Mouse (Mus musculus) embryonic fibroblast, embryonic 13.5 days (primary cell): ENCODE measurements around the gene Ppp1r21. TPM values are rescaled to one million over a fixed set of nuclear protein-coding genes. Genes with fewer than 3 reads are reported as not detected.

Experiments used
- H3K27ac ChIP-seq: 2 replicates; pipeline ENCODE4 v1.5.1; 2012; ENCODE audit warnings: low read length, control low read depth, inconsistent platforms; ENCODE audit not compliant: insufficient read depth
- H3K4me1 ChIP-seq: 2 replicates; pipeline ENCODE4 v1.6.1; 2011; ENCODE audit warnings: low read length; ENCODE audit not compliant: control insufficient read depth, insufficient read depth
- H3K4me3 ChIP-seq: 2 replicates; pipeline ENCODE4 v1.5.1; 2011; ENCODE audit warnings: mild to moderate bottlenecking, control low read depth, low read length; ENCODE audit not compliant: insufficient read depth
- CTCF ChIP-seq: IDR thresholded peaks from 2 replicates; pipeline ENCODE4 v1.5.1; 2011; ENCODE audit warnings: mild to moderate bottlenecking, control low read depth, low read length, moderate library complexity, borderline replicate concordance; ENCODE audit not compliant: insufficient read depth
- POLR2A ChIP-seq: IDR thresholded peaks from 2 replicates; pipeline ENCODE4 v1.6.1; 2011; ENCODE audit warnings: low read depth, mild to moderate bottlenecking, control low read depth, low read length, moderate library complexity
- polyA plus RNA-seq: library from polyadenylated mRNA; stranded (reverse); fragments of >200 nt; gene quantifications from 2 replicates; pipeline ENCODE4 v1.2.4, GENCODE M21; 2011; ENCODE audit warnings: low read depth; ENCODE audit not compliant: missing spikeins, insufficient read length

Gene Ppp1r21
- polyA plus RNA-seq, 1 experiment = 23.4 TPM

DNA sequence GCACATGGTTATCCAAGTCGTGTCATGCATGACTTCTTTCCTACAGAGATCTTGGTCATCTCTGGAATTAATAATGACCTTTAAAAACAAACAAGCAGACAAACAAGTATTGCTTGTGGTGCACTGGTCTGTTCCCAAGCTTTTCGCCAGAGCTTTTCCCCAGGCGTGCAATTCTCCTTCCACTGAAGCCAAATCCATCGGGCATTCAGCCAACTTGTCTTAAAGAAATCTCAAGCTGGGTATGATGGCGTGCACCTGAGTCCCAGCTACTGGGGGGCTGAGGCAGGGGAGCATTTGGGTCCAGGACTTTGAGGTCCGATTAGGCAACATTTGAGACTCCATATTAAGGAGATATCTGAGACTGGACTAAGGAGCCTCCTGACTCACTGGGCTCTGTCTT lies 60.3 kb downstream of the Ppp1r21 start:
- TF ChIP-seq POLR2A = no peak
- TF ChIP-seq CTCF = no peak
- H3K4me1 ChIP-seq = 0 out of 2 replicates have a peak, but pooled peaks cover 2% of the 10 kb centered on the region

DNA sequence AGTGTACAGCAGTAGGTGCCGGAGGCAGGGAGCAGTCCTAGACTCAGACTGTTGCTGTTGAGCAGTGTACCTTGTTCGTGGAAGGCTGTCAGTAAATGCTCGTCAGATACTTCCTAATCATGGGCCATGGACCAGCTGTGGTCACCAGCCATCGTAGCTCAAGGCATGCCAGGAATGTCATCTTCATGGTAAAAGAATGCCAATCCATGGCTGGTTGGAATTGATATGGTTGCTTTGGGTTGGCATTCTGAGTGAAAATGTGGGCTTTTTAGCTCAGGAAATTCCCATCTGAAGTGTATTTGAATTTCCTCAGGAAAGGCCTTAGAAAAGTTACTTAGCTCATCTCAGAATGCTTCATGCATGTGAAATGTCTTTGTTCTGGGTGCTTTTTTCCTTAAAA lies 65.2 kb downstream of the Ppp1r21 start:
- H3K4me1 ChIP-seq = peaks cover 9% of the 10 kb centered on the region; the same call in 1 of the 2 replicates
- H3K4me3 ChIP-seq = no peak overlapping the region
- TF ChIP-seq POLR2A (no peak), CTCF (no peak)
- no peak overlapping the region for H3K27ac ChIP-seq

More for the DNA sequence above, 60.3 kb downstream of the Ppp1r21 start:
- no peak overlapping the region for H3K4me3 ChIP-seq
- H3K27ac ChIP-seq = no peak overlapping the region

DNA sequence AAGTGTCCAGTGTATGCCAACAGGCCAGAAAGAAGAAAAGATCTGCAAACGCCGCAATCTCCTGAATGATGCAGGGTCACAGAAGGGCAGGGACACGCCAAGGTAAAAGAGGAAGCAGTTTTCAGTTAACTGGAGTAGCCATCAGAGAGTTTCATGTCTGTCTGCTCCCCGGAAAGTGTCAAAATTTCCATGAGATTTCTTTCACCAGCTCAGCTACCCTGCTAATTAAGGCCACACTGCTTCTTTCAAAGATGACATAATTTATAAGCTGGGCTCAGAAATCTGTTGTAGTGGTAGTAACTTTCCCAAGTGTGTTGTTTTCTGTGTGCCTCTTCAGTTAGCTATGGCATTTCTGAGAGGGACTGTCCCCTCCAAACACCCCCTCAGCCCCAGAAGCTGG lies 66.2 kb downstream of the Ppp1r21 start:
- Histone ChIP-seq H3K27ac (no peak overlapping the region), H3K4me3 (no peak overlapping the region), H3K4me1 (peaks cover 9% of the 10 kb centered on the region; the same call in 1 of the 2 replicates)
- TF ChIP-seq CTCF = no peak
- no peak for TF ChIP-seq POLR2A

DNA sequence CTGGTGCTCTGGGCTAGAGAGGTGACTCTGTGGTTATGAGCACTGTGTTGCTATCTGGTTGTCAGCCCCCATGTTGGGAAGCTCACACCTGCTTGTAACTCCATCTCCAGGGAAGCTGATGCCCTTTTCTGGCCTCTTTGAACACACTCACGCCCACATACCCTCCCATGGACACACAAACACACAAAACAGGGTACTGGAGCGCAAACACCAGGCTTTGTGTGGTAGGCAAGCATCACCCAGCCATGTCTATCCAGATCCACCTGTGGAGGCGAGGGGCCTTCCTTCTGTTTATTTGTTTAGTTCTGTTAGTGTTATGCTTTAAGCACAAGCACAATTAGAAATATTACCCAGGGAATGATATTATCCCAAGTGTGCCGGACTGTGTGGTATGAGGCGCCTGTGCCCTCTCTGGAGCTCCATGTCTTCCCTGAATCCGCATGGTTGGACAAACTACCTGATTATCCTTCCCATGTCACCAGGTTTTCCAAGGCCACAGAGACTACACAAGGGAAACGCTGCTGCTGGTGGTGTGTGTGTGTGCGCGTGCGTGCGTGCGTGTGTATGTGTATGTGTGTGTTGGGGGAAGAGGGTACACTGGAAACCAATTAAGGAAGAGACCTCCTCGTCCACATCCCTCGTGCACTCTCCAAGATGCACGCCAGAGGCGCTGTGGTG lies 66.8 kb downstream of the Ppp1r21 start:
- TF ChIP-seq POLR2A (no peak), CTCF (0 out of 2 replicates have a peak, but pooled peaks have one; percentile 85)
- H3K4me3 ChIP-seq = peak overlapping the region; percentile 47
- H3K27ac ChIP-seq = peak overlapping the region; percentile 90; the same call in 1 of the 2 replicates
- H3K4me1 ChIP-seq = peaks cover 9% of the 10 kb centered on the region; the same call in 1 of the 2 replicates

DNA sequence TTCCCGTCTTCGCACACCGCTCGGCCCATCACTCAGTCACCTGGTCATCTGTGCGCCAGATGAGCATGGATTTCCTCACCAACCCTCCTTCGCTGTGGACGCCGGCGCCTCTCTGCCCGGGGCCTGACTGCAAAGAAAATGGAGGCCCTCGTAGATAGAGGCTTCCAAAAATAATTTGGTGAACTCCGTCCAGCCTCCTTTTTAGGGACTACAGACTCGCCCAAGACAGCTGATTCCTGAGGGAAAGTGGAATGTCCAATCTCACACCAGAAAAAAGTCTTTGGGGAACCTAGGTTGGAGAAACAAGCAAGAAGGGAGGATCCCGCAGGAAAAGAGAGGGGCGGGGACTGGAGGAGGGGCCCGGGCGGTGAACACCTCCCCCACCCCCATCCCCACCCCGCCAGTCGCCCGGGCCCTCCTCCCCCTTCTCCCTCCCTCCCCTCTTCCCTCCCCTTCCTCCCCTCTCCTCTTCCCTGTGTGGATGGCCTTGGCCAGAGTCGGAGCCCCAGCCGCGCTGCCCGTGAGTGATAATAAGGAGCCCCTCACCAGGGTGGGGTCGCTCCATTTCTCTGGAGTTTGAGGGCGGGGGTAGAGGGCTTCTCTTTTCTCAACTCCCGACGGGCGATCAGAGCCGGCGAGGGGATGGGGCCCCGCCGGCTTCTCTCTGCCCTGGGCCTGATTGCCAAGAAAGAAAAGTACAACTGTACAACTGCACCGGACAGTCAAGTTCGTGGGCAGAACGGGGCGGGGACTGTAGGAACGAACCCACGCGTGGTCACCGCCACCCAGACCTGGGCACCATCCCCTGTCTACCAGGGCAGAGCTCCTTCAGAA lies 67.5 kb downstream of the Ppp1r21 start, which contains the start of gene Ston1:
TSS of gene Ston1 (plus strand) at position 463 of the 834 bp plus-strand sequence.
- H3K4me1 ChIP-seq = peaks cover 9% of the 10 kb centered on the region; the same call in 1 of the 2 replicates
- peak within 1 kb of the TSS; percentile 89 for H3K4me3 ChIP-seq
- TF ChIP-seq CTCF (no peak; the same call in 1 of the 2 replicates), POLR2A (peak; percentile 72)

DNA sequence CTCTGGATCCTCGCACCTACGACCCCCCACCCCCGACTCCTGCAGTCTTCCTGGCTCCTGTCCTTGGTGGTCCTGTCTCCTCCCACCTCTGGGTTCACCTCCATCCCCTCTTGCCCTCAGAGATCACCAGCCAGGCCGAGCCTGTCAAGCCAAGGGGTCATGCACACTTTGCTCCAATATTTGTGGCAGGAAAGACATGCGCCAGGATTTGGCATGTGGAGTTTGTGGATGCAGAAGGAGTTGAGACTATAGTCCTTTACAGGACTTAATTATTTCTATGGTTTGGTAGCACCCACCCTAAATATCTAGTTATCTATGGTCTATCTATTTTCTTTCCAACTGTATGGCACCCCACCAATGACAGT lies 68.1 kb downstream of the Ppp1r21 start:
- Histone ChIP-seq H3K4me1 (peaks cover 9% of the 10 kb centered on the region; the same call in 1 of the 2 replicates), H3K27ac (peak overlapping the region; percentile 79), H3K4me3 (peak overlapping the region; percentile 89)
- TF ChIP-seq POLR2A (no peak), CTCF (no peak)

More for the DNA sequence above, 67.5 kb downstream of the Ppp1r21 start, which contains the start of gene Ston1:
- peak within 1 kb of the TSS; percentile 90 for H3K27ac ChIP-seq

DNA sequence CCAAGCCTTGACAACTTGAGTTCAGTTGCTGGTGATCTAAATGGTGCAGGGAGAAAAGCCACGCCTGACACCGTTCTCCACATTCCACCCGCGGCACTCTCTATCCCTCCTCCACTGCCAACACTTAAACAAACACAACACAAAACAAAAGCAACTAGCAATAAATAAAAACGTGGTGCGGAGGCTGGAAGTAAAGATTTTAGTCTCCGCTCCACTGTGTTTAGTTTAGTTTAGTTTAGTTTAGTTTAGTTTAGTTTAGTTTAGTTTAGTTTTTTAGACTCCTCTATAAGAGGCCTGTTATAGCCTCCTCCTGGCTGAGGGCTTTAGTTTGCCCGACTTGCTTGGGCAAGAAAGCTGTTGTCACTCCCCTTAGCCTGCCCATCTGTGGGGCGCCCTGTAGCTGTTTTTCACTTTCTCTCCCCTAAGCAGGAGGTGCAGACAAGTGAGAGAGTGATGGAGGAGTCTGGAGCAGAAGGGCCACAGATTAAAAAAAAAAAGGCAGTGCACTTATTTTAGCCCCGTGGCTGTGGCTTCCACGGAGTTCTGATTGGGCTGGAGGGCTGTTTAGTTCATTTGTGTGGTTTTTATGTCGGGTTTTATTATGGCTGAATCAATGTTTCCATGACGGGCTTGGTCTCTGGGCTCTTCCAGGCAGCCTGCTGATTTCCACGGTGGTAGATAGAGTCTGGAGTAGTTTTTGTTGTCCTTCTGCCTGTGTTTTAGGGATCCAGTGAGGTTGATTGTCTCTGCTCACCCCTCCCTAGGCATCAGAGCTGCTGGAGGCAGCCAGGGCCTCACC lies 68.9 kb downstream of the Ppp1r21 start:
- peak overlapping the region; percentile 53 for H3K4me3 ChIP-seq
- H3K4me1 ChIP-seq = peaks cover 9% of the 10 kb centered on the region; the same call in 1 of the 2 replicates
- TF ChIP-seq POLR2A (no peak; the same call in none of the 2 replicates), CTCF (no peak)
- H3K27ac ChIP-seq = peak overlapping the region; percentile 79

DNA sequence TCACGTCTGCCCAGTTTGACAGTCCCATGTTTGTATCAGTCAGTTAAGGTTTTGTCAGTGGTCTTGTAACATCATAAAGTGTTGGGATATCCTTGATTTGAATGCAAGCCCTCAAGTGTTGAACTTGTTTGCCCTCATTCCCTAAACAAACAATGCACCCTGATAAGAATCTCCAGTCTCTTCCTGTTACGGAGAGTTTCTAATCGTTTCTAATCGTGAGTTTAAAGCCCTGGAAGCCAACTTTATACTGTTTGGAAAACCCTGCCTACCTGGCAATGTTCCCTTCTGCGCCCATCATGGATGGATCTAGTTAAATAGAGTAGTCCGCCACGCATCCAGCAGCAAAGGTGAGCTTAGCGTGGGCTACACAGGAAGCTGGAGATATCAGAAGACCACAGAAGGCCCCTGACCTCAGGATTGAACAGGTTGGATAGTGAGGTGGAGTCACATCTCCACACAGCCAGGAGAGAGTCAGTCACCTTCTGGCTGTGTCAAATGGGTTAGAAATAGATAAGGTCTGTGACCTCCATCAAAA lies 70.6 kb downstream of the Ppp1r21 start:
- Histone ChIP-seq H3K4me3 (no peak overlapping the region), H3K4me1 (peaks cover 7% of the 10 kb centered on the region; the same call in 1 of the 2 replicates), H3K27ac (no peak overlapping the region)
- no peak for TF ChIP-seq POLR2A
- TF ChIP-seq CTCF = no peak

DNA sequence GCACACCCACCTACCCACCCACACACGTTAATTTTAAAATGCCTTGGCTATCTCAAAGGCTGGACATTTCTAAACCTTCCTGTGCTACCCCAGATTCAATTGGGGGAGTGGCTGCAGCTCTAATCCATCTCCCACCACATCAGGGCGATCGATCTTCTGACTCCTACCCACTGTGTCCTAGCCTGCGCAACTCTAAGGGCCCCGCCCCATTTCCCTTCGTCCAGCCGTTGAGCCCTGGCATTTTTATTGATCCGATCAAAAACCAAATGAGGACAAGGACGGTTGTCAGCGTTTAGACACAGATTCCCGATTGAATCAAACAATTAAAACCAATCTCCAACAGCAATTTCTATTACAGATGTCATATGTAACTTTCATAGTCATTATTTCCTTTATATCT lies 74.0 kb downstream of the Ppp1r21 start:
- Histone ChIP-seq H3K27ac (no peak overlapping the region), H3K4me3 (no peak overlapping the region)
- TF ChIP-seq POLR2A = no peak
- no peak for TF ChIP-seq CTCF

More for the DNA sequence above, 74.0 kb downstream of the Ppp1r21 start:
- peaks cover 3% of the 10 kb centered on the region; the same call in 1 of the 2 replicates for H3K4me1 ChIP-seq
